In genomic region chr2:57906939-57907338, GRCm38 (mm10) we compare ENCODE assay signal across 13 mouse cellular contexts.
A peak's percentile ranks its signal among the peaks of the same experiment; 100 is the strongest.
DNase-seq lines count a peak whose midpoint lies in the region; ATAC-seq and TF ChIP-seq lines count a peak whose summit lies in the region.
"Had no signal": no experiment of that assay in that cellular context is flagged by ENCODE, and none has a peak within 500 bp of the region (broad histone marks: within the 10 kb centered on the region; RNA-seq: fewer than 3 reads in every experiment).

No protein-coding gene starts in this region.

- no peaks in the 10 kb centered on the region for H3K9me3 ChIP-seq in hindbrain, postnatal 0 days (ENCODE audit: low read length)
- H3K9me3 ChIP-seq in hindbrain, embryonic 10.5 days = no peaks in the 10 kb centered on the region
- no peaks in the 10 kb centered on the region for H3K9me3 ChIP-seq in intestine, embryonic 15.5 days
- H3K9me3 ChIP-seq: heart, embryonic 10.5 days had no signal

- H3K4me1 ChIP-seq in hindbrain, postnatal 0 days (ENCODE audit: insufficient read depth, low read length) = no peaks in the 10 kb centered on the region
- H3K4me1 ChIP-seq in hindbrain, embryonic 10.5 days (replicated peaks) = no peaks in the 10 kb centered on the region
- H3K4me1 ChIP-seq in intestine, embryonic 15.5 days (replicated peaks) = no peaks in the 10 kb centered on the region
- H3K4me1 ChIP-seq: heart, embryonic 10.5 days had no signal

- peak; percentile 70 for DNase-seq in hindbrain, postnatal 0 days (ENCODE audit: low spot score)
- no peak for DNase-seq in hindbrain, embryonic 10.5 days (ENCODE audit: low spot score)
- peak; percentile 96 for DNase-seq in cerebellum, adult 9-11 months
- DNase-seq in layer of hippocampus, adult 9-11 months = peak; percentile 41
- DNase-seq in right cerebral cortex, postnatal 4 days = peak; percentile 29
- DNase-seq in adrenal gland, adult 18-20 months (ENCODE audit: low spot score in 2 of 2) = no peak
- DNase-seq in heart, adult 11 months = no peak
- DNase-seq: adrenal gland, adult 8-10 months; midbrain, embryonic 14.5 days; thymus, adult 18-20 months had no signal

- WGBS in hindbrain, postnatal 0 days = 50% methylated on average over 5 of the region's 5 CpGs
- WGBS in hindbrain, embryonic 10.5 days = 89% methylated on average over 5 of the region's 5 CpGs
- 89% methylated on average over 5 of the region's 5 CpGs for WGBS in intestine, embryonic 15.5 days

- no peak overlapping the region for H3K27ac ChIP-seq in hindbrain, postnatal 0 days
- H3K27ac ChIP-seq in hindbrain, embryonic 10.5 days = no peak overlapping the region
- no peak overlapping the region for H3K27ac ChIP-seq in intestine, embryonic 15.5 days
- H3K27ac ChIP-seq: heart, embryonic 10.5 days had no signal

- H3K36me3 ChIP-seq in hindbrain, postnatal 0 days (ENCODE audit: insufficient read depth, low read length) = no peaks in the 10 kb centered on the region
- no peaks in the 10 kb centered on the region for H3K36me3 ChIP-seq in hindbrain, embryonic 10.5 days
- no peaks in the 10 kb centered on the region for H3K36me3 ChIP-seq in intestine, embryonic 15.5 days
- H3K36me3 ChIP-seq: heart, embryonic 10.5 days had no signal

- H3K4me2 ChIP-seq in hindbrain, postnatal 0 days (ENCODE audit: low read depth, low read length) = no peak overlapping the region
- H3K4me2 ChIP-seq in intestine, embryonic 15.5 days (replicated peaks) = no peak overlapping the region
- H3K4me2 ChIP-seq: liver, embryonic 11.5 days had no signal

- no peak overlapping the region for H3K4me3 ChIP-seq in hindbrain, postnatal 0 days (ENCODE audit: low read length)
- H3K4me3 ChIP-seq in hindbrain, embryonic 10.5 days = no peak overlapping the region
- no peak overlapping the region for H3K4me3 ChIP-seq in intestine, embryonic 15.5 days (replicated peaks)
- H3K4me3 ChIP-seq: heart, embryonic 10.5 days had no signal

- H3K9ac ChIP-seq in hindbrain, postnatal 0 days (replicated peaks; ENCODE audit: low read length) = no peak overlapping the region
- no peak overlapping the region for H3K9ac ChIP-seq in intestine, embryonic 15.5 days

- peak; percentile 80 for ATAC-seq in hindbrain, postnatal 0 days
- no peak for ATAC-seq in intestine, embryonic 15.5 days

- no peaks in the 10 kb centered on the region for H3K27me3 ChIP-seq in hindbrain, postnatal 0 days (ENCODE audit: insufficient read depth, low read length)
- no peaks in the 10 kb centered on the region for H3K27me3 ChIP-seq in hindbrain, embryonic 10.5 days (ENCODE audit: insufficient read depth, poor library complexity, severe bottlenecking)
- H3K27me3 ChIP-seq in intestine, embryonic 15.5 days (replicated peaks) = no peaks in the 10 kb centered on the region

- TF ChIP-seq CTCF in hindbrain, postnatal 0 days (IDR thresholded peaks at IDR 0.05; ENCODE audit: low read depth) = no peak

Comparison
In these comparisons a context has a peak if more than half of its experiments do, and no peak if none do; other contexts are left out.
1. DNase-seq: peak in hindbrain, postnatal 0 days (single experiment), cerebellum, adult 9-11 months (single experiment), layer of hippocampus, adult 9-11 months (single experiment) and right cerebral cortex, postnatal 4 days (single experiment); none in hindbrain, embryonic 10.5 days (single experiment), adrenal gland, adult 18-20 months (0 of 2) and heart, adult 11 months (single experiment).